Mouse (Mus musculus) neutrophil, adult 5-6 weeks (primary cell): ENCODE results near the gene Srd5a1. TPM values are rescaled to one million over a fixed set of nuclear protein-coding genes. Genes with fewer than 3 reads are reported as not detected.
"Not testable (repeated sequence)": the region's sequence is repeated elsewhere in the genome, so short reads cannot be mapped to it uniquely, and the experiment has no call there.

Source experiments
- ATAC-seq: fragments of 151-379, 151-347 bp; 2 replicates; pipeline ENCODE4 v1.8.0; 2017; ENCODE audit warnings: mild to moderate bottlenecking, moderate TSS enrichment; ENCODE audit not compliant: insufficient number of reproducible peaks, poor library complexity, low FRiP score, severe bottlenecking; ENCODE audit errors: extremely low read depth
- total RNA-seq: library from RNA; stranded (forward); fragments of 200-1000 nt; gene quantifications from 2 replicates; pipeline ENCODE4 v1.2.3, GENCODE M21; 2017

Srd5a1 gene
- total RNA-seq, 1 experiment from 2014 or later = 0.58 TPM

GRCm38 (mm10) chr13:69631111-69631510 lies 19.9 kb upstream of the Srd5a1 start:
- ATAC-seq = no peak

GRCm38 (mm10) chr13:69630576-69630975 lies 19.3 kb upstream of the Srd5a1 start:
- ATAC-seq = no peak

GRCm38 (mm10) chr13:69627941-69628340 lies 16.7 kb upstream of the Srd5a1 start:
- ATAC-seq = no peak

- ATAC-seq = no peak
These were observed 13.3 kb upstream of the Srd5a1 start for GRCm38 (mm10) chr13:69624510-69624909.

GRCm38 (mm10) chr13:69623843-69624242 lies 12.6 kb upstream of the Srd5a1 start:
- no peak for ATAC-seq

- no peak for ATAC-seq
These were observed 5.5 kb upstream of the Srd5a1 start for GRCm38 (mm10) chr13:69616716-69617115.

GRCm38 (mm10) chr13:69612175-69612544 lies 918 bp upstream of the Srd5a1 start:
- no peak for ATAC-seq

- no peak for ATAC-seq
These were observed 368 bp downstream of the Srd5a1 start for GRCm38 (mm10) chr13:69610751-69611397.

GRCm38 (mm10) chr13:69608734-69609133 lies 2.5 kb downstream of the Srd5a1 start:
- no peak for ATAC-seq

- no peak for ATAC-seq
These were observed 6.6 kb downstream of the Srd5a1 start for GRCm38 (mm10) chr13:69604670-69605069.

GRCm38 (mm10) chr13:69601321-69601720 lies 9.9 kb downstream of the Srd5a1 start:
- no peak for ATAC-seq

- not testable (repeated sequence) for ATAC-seq
These were observed 10.4 kb downstream of the Srd5a1 start for GRCm38 (mm10) chr13:69600863-69601262.

- ATAC-seq = no peak
These were observed 12.4 kb downstream of the Srd5a1 start for GRCm38 (mm10) chr13:69598867-69599266.

- ATAC-seq = no peak
These were observed 14.7 kb downstream of the Srd5a1 start for GRCm38 (mm10) chr13:69596515-69596914.

GRCm38 (mm10) chr13:69595911-69596310 lies 15.3 kb downstream of the Srd5a1 start:
- ATAC-seq = no peak

GRCm38 (mm10) chr13:69594577-69595256 lies 16.5 kb downstream of the Srd5a1 start:
- no peak for ATAC-seq

GRCm38 (mm10) chr13:69593453-69593852 lies 17.8 kb downstream of the Srd5a1 start:
- no peak for ATAC-seq

GRCm38 (mm10) chr13:69592226-69592625 lies 19.0 kb downstream of the Srd5a1 start:
- no peak for ATAC-seq

GRCm38 (mm10) chr13:69591338-69591737 lies 19.9 kb downstream of the Srd5a1 start:
- ATAC-seq = no peak

GRCm38 (mm10) chr13:69588263-69588662 lies 23.0 kb downstream of the Srd5a1 start:
- ATAC-seq = no peak

- no peak for ATAC-seq
These were observed 23.4 kb downstream of the Srd5a1 start for GRCm38 (mm10) chr13:69587849-69588248.
